Comparison of ENCODE assay signal across 10 mouse cellular contexts in the genomic region with DNA sequence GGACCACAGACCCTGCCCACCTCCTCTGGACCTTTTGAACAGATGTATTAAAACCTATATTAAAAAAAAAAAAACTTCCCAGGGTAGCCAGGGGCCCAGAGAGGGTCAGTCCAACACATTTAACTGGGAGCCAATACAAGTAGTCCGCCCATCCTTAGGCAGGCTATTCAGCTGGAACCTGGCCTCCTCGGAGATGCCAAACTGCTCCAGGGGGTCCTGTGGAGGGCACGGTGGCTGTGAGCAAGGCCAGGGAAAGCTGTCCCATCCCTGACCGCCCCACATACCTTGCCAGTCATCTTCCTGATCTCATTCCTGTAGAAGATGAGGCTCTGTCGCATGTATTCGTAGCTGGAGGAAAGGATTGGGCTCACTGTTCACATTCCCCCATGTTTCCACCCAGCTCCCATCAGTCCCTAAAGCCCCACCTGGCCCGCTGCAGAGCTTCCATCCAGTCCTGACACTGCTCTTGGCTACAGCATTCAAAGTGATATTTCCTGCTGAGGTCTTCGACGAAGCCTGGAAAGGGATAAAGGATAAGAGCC. TPM values are rescaled to one million over a fixed set of nuclear protein-coding genes. Genes with fewer than 3 reads are reported as not detected.
DNase-seq lines count a peak whose midpoint lies in the region; ATAC-seq and TF ChIP-seq lines count a peak whose summit lies in the region.
"Had no signal": no experiment of that assay in that cellular context is flagged by ENCODE, and none has a peak within 500 bp of the region (broad histone marks: within the 10 kb centered on the region; RNA-seq: fewer than 3 reads in every experiment).

No protein-coding gene starts in this region.

- intact Hi-C loops in heart, postnatal 25 days (cut with DNase I): no loop called here

- 76% methylated on average over 9 of the region's 9 CpGs for WGBS in heart, postnatal 0 days
- WGBS in embryonic facial prominence, embryonic 11.5 days: 84% methylated on average over 9 of the region's 9 CpGs
- WGBS in hindbrain, embryonic 15.5 days: 81% methylated on average over 9 of the region's 9 CpGs
- WGBS in midbrain, embryonic 14.5 days: 83% methylated on average over 9 of the region's 9 CpGs

- no peaks in the 10 kb centered on the region for H3K9me3 ChIP-seq in heart, postnatal 0 days (replicated peaks; ENCODE audit: control insufficient read depth, low read length)
- H3K9me3 ChIP-seq in embryonic facial prominence, embryonic 11.5 days (replicated peaks; ENCODE audit: control insufficient read depth, low read length): no peaks in the 10 kb centered on the region
- H3K9me3 ChIP-seq in hindbrain, embryonic 15.5 days: no peaks in the 10 kb centered on the region
- no peaks in the 10 kb centered on the region for H3K9me3 ChIP-seq in midbrain, embryonic 14.5 days (ENCODE audit: control insufficient read depth, low read length)

- no peak for ATAC-seq in heart, postnatal 0 days (ENCODE audit: insufficient read depth, low read depth)
- no peak for ATAC-seq in embryonic facial prominence, embryonic 11.5 days (replicated peaks; ENCODE audit: insufficient number of reproducible peaks, low FRiP score, low TSS enrichment, low read depth)
- ATAC-seq in hindbrain, embryonic 15.5 days (ENCODE audit: low FRiP score, low read depth): no peak
- no peak for ATAC-seq in midbrain, embryonic 14.5 days (ENCODE audit: low FRiP score, low TSS enrichment)

- peaks cover 51% of the 10 kb centered on the region for H3K36me3 ChIP-seq in heart, postnatal 0 days (replicated peaks; ENCODE audit: control insufficient read depth, insufficient read depth, low read length)
- H3K36me3 ChIP-seq in embryonic facial prominence, embryonic 11.5 days (replicated peaks; ENCODE audit: control insufficient read depth, insufficient read depth, low read depth, low read length): peaks cover 15% of the 10 kb centered on the region
- peaks cover 46% of the 10 kb centered on the region for H3K36me3 ChIP-seq in hindbrain, embryonic 15.5 days
- peaks cover 65% of the 10 kb centered on the region for H3K36me3 ChIP-seq in midbrain, embryonic 14.5 days (ENCODE audit: control insufficient read depth, insufficient read depth, low read length)

- H3K4me2 ChIP-seq in heart, postnatal 0 days (ENCODE audit: low read depth, low read length): peak overlapping the region; percentile 96; the same call in 1 of the 2 replicates
- no peak overlapping the region; the same call in 1 of the 2 replicates for H3K4me2 ChIP-seq in embryonic facial prominence, embryonic 11.5 days (ENCODE audit: low read depth, low read length)
- H3K4me2 ChIP-seq in hindbrain, embryonic 15.5 days: peak overlapping the region; percentile 82
- H3K4me2 ChIP-seq in midbrain, embryonic 14.5 days (ENCODE audit: low read length): peak overlapping the region; percentile 82

- no peak for TF ChIP-seq CTCF in heart, postnatal 0 days (IDR thresholded peaks at IDR 0.05; ENCODE audit: low read depth)

- H3K4me3 ChIP-seq in heart, postnatal 0 days (ENCODE audit: low read depth, low read length): no peak overlapping the region
- H3K4me3 ChIP-seq in embryonic facial prominence, embryonic 11.5 days (ENCODE audit: low read depth, low read length): peak overlapping the region; percentile 87
- peak overlapping the region; percentile 96 for H3K4me3 ChIP-seq in hindbrain, embryonic 15.5 days
- H3K4me3 ChIP-seq in midbrain, embryonic 14.5 days (replicated peaks; ENCODE audit: low read depth, low read length): peak overlapping the region; percentile 5

- no peaks in the 10 kb centered on the region for H3K27me3 ChIP-seq in heart, postnatal 0 days (ENCODE audit: control insufficient read depth, insufficient read depth, low read length)
- H3K27me3 ChIP-seq in embryonic facial prominence, embryonic 11.5 days (ENCODE audit: control insufficient read depth, insufficient read depth, low read length): no peaks in the 10 kb centered on the region
- no peaks in the 10 kb centered on the region for H3K27me3 ChIP-seq in hindbrain, embryonic 15.5 days
- H3K27me3 ChIP-seq in midbrain, embryonic 14.5 days (ENCODE audit: control insufficient read depth, insufficient read depth, low read length): no peaks in the 10 kb centered on the region

- H3K9ac ChIP-seq in heart, postnatal 0 days (replicated peaks; ENCODE audit: low read depth, low read length): no peak overlapping the region
- no peak overlapping the region for H3K9ac ChIP-seq in embryonic facial prominence, embryonic 11.5 days (replicated peaks; ENCODE audit: low read length)
- H3K9ac ChIP-seq in hindbrain, embryonic 15.5 days: peak overlapping the region; percentile 99; the same call in 1 of the 2 replicates
- H3K9ac ChIP-seq in midbrain, embryonic 14.5 days (replicated peaks; ENCODE audit: low read length): peak overlapping the region; percentile 91

- DNase-seq in heart, postnatal 0 days (ENCODE audit: low spot score): no peak
- no peak for DNase-seq in heart, postnatal 25 days (ENCODE audit: low spot score)
- DNase-seq in embryonic facial prominence, embryonic 11.5 days (ENCODE audit: low spot score): no peak
- DNase-seq in midbrain, embryonic 14.5 days: no peak
- no peak for DNase-seq in frontal cortex, postnatal 14 days (ENCODE audit: low spot score in 2 of 2)
- no peak for DNase-seq in lung, postnatal 14 days
- no peak for DNase-seq in thymus, postnatal 0 days (ENCODE audit: low spot score)
- DNase-seq: lung, adult 18-20 months had no signal

- peaks cover 22% of the 10 kb centered on the region for H3K4me1 ChIP-seq in heart, postnatal 0 days (ENCODE audit: control insufficient read depth, insufficient read depth)
- no peaks in the 10 kb centered on the region for H3K4me1 ChIP-seq in embryonic facial prominence, embryonic 11.5 days (ENCODE audit: control insufficient read depth, insufficient read depth, low read length)
- peaks cover 35% of the 10 kb centered on the region for H3K4me1 ChIP-seq in hindbrain, embryonic 15.5 days (replicated peaks)
- peaks cover 22% of the 10 kb centered on the region for H3K4me1 ChIP-seq in midbrain, embryonic 14.5 days (ENCODE audit: control insufficient read depth, insufficient read depth, low read length)

- no peak overlapping the region for H3K27ac ChIP-seq in heart, postnatal 0 days (ENCODE audit: low read depth)
- no peak overlapping the region for H3K27ac ChIP-seq in embryonic facial prominence, embryonic 11.5 days (replicated peaks; ENCODE audit: low read depth, low read length)
- H3K27ac ChIP-seq in hindbrain, embryonic 15.5 days (replicated peaks): no peak overlapping the region
- H3K27ac ChIP-seq in midbrain, embryonic 14.5 days (replicated peaks; ENCODE audit: low read depth, low read length): no peak overlapping the region

- TF ChIP-seq EP300 in heart, postnatal 0 days (IDR thresholded peaks at IDR 0.05; ENCODE audit: low read depth): no peak

RNA-seq across cellular contexts. Expression of gene Sf3a2, which starts 1.6 kb away (rescaled TPM):
- 8.8 and 12.7 TPM in 2 replicates for total RNA-seq in heart, postnatal 0 days (2014; rRNA removed; ENCODE audit: low replicate concordance)
- polyA plus RNA-seq in heart, postnatal 0 days (2015; fragmentation: Nextera tagmentation; extraction: Ambion mirVana): 25.2 and 26.0 TPM in 2 replicates
- total RNA-seq in heart, postnatal 25 days (2021): 10 to 100 TPM; 29.6 to 29.9 TPM
- polyA plus RNA-seq in embryonic facial prominence, embryonic 11.5 days (2014; fragmentation: Nextera tagmentation; extraction: Ambion mirVana): 92.6 and 93.9 TPM in 2 replicates
- polyA plus RNA-seq in hindbrain, embryonic 15.5 days (2015; fragmentation: Nextera tagmentation; extraction: Ambion mirVana): 52.3 and 67.4 TPM in 2 replicates
- 57.2 and 75.1 TPM in 2 replicates for polyA plus RNA-seq in midbrain, embryonic 14.5 days (2014; fragmentation: Nextera tagmentation; extraction: Ambion mirVana)
- polyA plus RNA-seq in thymus, postnatal 0 days (2015; fragmentation: Nextera tagmentation; extraction: Ambion mirVana): 62.7 and 80.3 TPM in 2 replicates

RNA-seq across cellular contexts. Expression of gene Plekhj1, which starts 2.0 kb away (rescaled TPM):
- 29.3 and 50.6 TPM in 2 replicates for total RNA-seq in heart, postnatal 0 days (2014; rRNA removed; ENCODE audit: low replicate concordance)
- 41.8 and 44.4 TPM in 2 replicates for polyA plus RNA-seq in heart, postnatal 0 days (2015; fragmentation: Nextera tagmentation; extraction: Ambion mirVana)
- 10 to 100 TPM; 27.4 to 29.7 TPM for total RNA-seq in heart, postnatal 25 days (2021)
- 119 and 137 TPM in 2 replicates for polyA plus RNA-seq in embryonic facial prominence, embryonic 11.5 days (2014; fragmentation: Nextera tagmentation; extraction: Ambion mirVana)
- 130 and 133 TPM in 2 replicates for polyA plus RNA-seq in hindbrain, embryonic 15.5 days (2015; fragmentation: Nextera tagmentation; extraction: Ambion mirVana)
- polyA plus RNA-seq in midbrain, embryonic 14.5 days (2014; fragmentation: Nextera tagmentation; extraction: Ambion mirVana): 107 and 116 TPM in 2 replicates
- 137 and 140 TPM in 2 replicates for polyA plus RNA-seq in thymus, postnatal 0 days (2015; fragmentation: Nextera tagmentation; extraction: Ambion mirVana)

RNA-seq across cellular contexts. Expression of gene Amh, which starts 8.7 kb away (rescaled TPM):
- total RNA-seq in heart, postnatal 0 days (2014; rRNA removed; ENCODE audit: low replicate concordance): 4.0 TPM in 1 of 2 replicates, not detected in the other
- polyA plus RNA-seq in heart, postnatal 0 days (2015; fragmentation: Nextera tagmentation; extraction: Ambion mirVana): 0.18 and 0.22 TPM in 2 replicates
- total RNA-seq in heart, postnatal 25 days (2021): under 1 TPM; 0.39 TPM
- polyA plus RNA-seq in embryonic facial prominence, embryonic 11.5 days (2014; fragmentation: Nextera tagmentation; extraction: Ambion mirVana): not detected in 2 replicates
- polyA plus RNA-seq in hindbrain, embryonic 15.5 days (2015; fragmentation: Nextera tagmentation; extraction: Ambion mirVana): 0.14 and 0.21 TPM in 2 replicates
- polyA plus RNA-seq in midbrain, embryonic 14.5 days (2014; fragmentation: Nextera tagmentation; extraction: Ambion mirVana): 0.12 TPM in 1 of 2 replicates, not detected in the other
- 0.08 TPM in 2 replicates for polyA plus RNA-seq in thymus, postnatal 0 days (2015; fragmentation: Nextera tagmentation; extraction: Ambion mirVana)

RNA-seq across cellular contexts. Expression of gene Jsrp1, which starts 16.9 kb away (rescaled TPM):
- total RNA-seq in heart, postnatal 0 days (2014; rRNA removed; ENCODE audit: low replicate concordance): 2.2 TPM in 1 of 2 replicates, not detected in the other
- 2.3 and 2.7 TPM in 2 replicates for polyA plus RNA-seq in heart, postnatal 0 days (2015; fragmentation: Nextera tagmentation; extraction: Ambion mirVana)
- under 1 TPM; 0.48 to 0.81 TPM for total RNA-seq in heart, postnatal 25 days (2021)
- 0.60 and 1.2 TPM in 2 replicates for polyA plus RNA-seq in embryonic facial prominence, embryonic 11.5 days (2014; fragmentation: Nextera tagmentation; extraction: Ambion mirVana)
- 0.62 and 0.95 TPM in 2 replicates for polyA plus RNA-seq in hindbrain, embryonic 15.5 days (2015; fragmentation: Nextera tagmentation; extraction: Ambion mirVana)
- 0.23 and 0.30 TPM in 2 replicates for polyA plus RNA-seq in midbrain, embryonic 14.5 days (2014; fragmentation: Nextera tagmentation; extraction: Ambion mirVana)
- polyA plus RNA-seq in thymus, postnatal 0 days (2015; fragmentation: Nextera tagmentation; extraction: Ambion mirVana): 0.15 and 0.29 TPM in 2 replicates
- polyA plus RNA-seq: spleen, adult 2 months had no signal

RNA-seq across cellular contexts. Expression of gene Oaz1, which starts 30.1 kb away (rescaled TPM):
- total RNA-seq in heart, postnatal 0 days (2014; rRNA removed; ENCODE audit: low replicate concordance): 2,373 and 2,460 TPM in 2 replicates
- 1,975 and 1,990 TPM in 2 replicates for polyA plus RNA-seq in heart, postnatal 0 days (2015; fragmentation: Nextera tagmentation; extraction: Ambion mirVana)
- 100 to 1,000 TPM; 883 to 894 TPM for total RNA-seq in heart, postnatal 25 days (2021)
- 1,818 and 1,942 TPM in 2 replicates for polyA plus RNA-seq in embryonic facial prominence, embryonic 11.5 days (2014; fragmentation: Nextera tagmentation; extraction: Ambion mirVana)
- 1,303 and 1,311 TPM in 2 replicates for polyA plus RNA-seq in hindbrain, embryonic 15.5 days (2015; fragmentation: Nextera tagmentation; extraction: Ambion mirVana)
- 1,218 and 1,334 TPM in 2 replicates for polyA plus RNA-seq in midbrain, embryonic 14.5 days (2014; fragmentation: Nextera tagmentation; extraction: Ambion mirVana)
- 2,037 and 2,048 TPM in 2 replicates for polyA plus RNA-seq in thymus, postnatal 0 days (2015; fragmentation: Nextera tagmentation; extraction: Ambion mirVana)

Comparison
In these comparisons a context has a peak if more than half of its experiments do, and no peak if none do; other contexts are left out.
1. H3K9ac ChIP-seq: peak in hindbrain, embryonic 15.5 days (single experiment) and midbrain, embryonic 14.5 days (single experiment); none in heart, postnatal 0 days (single experiment) and embryonic facial prominence, embryonic 11.5 days (single experiment).